ENCODE assay signal across 9 mouse cellular contexts in the genomic region with DNA sequence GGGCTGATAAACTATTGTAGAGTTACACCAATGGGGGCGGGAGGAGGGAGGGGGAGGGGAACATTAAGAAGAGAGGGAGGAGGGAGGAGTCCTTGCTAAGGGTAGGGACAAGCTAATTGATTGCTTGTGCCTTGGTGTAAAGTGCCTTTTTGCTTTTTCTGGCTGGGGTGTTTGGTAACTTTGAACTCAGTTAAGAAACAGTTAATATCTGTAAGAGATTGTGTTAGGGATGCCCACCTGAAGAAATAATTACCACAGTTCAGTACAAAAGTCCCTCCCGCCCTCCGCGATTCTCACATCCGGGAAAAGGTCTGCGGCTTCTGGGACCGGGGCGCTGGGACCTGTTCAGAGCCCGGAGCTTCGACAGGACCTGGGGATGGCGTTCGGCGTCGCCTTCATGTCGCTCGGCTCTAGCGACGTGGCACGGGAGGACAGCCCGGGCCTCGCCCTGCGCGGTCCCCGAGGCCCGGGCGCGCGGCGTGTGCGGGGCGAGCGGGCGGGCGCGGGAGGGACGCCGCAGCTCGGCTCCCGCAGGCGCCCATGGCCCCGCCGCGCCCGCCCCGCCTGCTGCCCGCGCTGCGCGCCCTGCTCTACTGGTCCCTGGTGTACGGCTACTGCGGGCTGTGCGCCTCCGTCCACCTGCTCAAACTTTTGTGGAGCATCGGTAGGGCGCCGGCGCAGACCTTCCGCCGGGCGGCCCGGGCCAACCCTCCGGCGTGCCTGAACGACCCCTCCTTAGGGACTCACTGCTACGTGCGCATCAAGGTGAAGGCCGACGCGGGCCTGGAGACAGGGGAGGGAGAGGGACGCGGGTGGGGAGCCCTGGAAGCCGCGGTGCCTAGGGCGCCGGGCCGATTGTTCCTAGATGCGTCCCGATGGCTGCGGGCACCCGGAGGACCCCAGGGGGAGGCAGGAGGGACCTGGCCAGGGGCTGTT. TPM values are rescaled to one million over a fixed set of nuclear protein-coding genes. Genes with fewer than 3 reads are reported as not detected.
DNase-seq lines count a peak whose midpoint lies in the region; ATAC-seq lines count a peak whose summit lies in the region.
"Had no signal": no experiment of that assay in that cellular context is flagged by ENCODE, and none has a peak within 500 bp of the region (broad histone marks: within the 10 kb centered on the region; RNA-seq: fewer than 3 reads in every experiment).

No protein-coding gene starts in this region.

- peak overlapping the region; percentile 64 for H3K4me3 ChIP-seq in heart, embryonic 11.5 days (ENCODE audit: low read depth, low read length)
- peak overlapping the region; percentile 66 for H3K4me3 ChIP-seq in limb, embryonic 10.5 days

- WGBS in heart, embryonic 11.5 days (ENCODE audit: insufficient replicate concordance): under 1% methylated on average over 69 of the region's 80 CpGs
- WGBS in limb, embryonic 10.5 days: under 1% methylated on average over 79 of the region's 80 CpGs

- H3K4me1 ChIP-seq in heart, embryonic 11.5 days (ENCODE audit: control insufficient read depth, insufficient read depth, low read length): no peaks in the 10 kb centered on the region
- peaks cover 15% of the 10 kb centered on the region for H3K4me1 ChIP-seq in limb, embryonic 10.5 days

- H3K4me2 ChIP-seq in heart, embryonic 11.5 days: peak overlapping the region; percentile 98

- H3K27ac ChIP-seq in heart, embryonic 11.5 days (ENCODE audit: low read depth, low read length): no peak overlapping the region
- H3K27ac ChIP-seq in limb, embryonic 10.5 days: peak overlapping the region; percentile 75
- H3K27ac ChIP-seq: macrophage had no signal

- H3K36me3 ChIP-seq in heart, embryonic 11.5 days (ENCODE audit: control insufficient read depth, insufficient read depth, low read length): no peaks in the 10 kb centered on the region
- H3K36me3 ChIP-seq in limb, embryonic 10.5 days: no peaks in the 10 kb centered on the region

- peaks cover 26% of the 10 kb centered on the region for H3K27me3 ChIP-seq in heart, embryonic 11.5 days (ENCODE audit: control insufficient read depth, insufficient read depth, low read length)
- H3K27me3 ChIP-seq in limb, embryonic 10.5 days (ENCODE audit: low read depth, poor library complexity, severe bottlenecking): peaks cover 63% of the 10 kb centered on the region

- ATAC-seq in heart, embryonic 11.5 days (replicated peaks; ENCODE audit: insufficient number of reproducible peaks, low FRiP score, low TSS enrichment): 0 out of 2 replicates have a peak, but pooled peaks have one; percentile 26

- no peaks in the 10 kb centered on the region for H3K9me3 ChIP-seq in heart, embryonic 11.5 days (replicated peaks; ENCODE audit: control insufficient read depth, low read length)
- H3K9me3 ChIP-seq in limb, embryonic 10.5 days (replicated peaks): no peaks in the 10 kb centered on the region

- peak overlapping the region; percentile 67 for H3K9ac ChIP-seq in heart, embryonic 11.5 days (ENCODE audit: low read depth, low read length)

- no peak for DNase-seq in heart, adult 11 months
- DNase-seq in T-cell, adult 2 months (ENCODE audit: low spot score): peak; percentile 7
- DNase-seq in embryo, embryonic 10.5 days (ENCODE audit: low spot score): peak; percentile 55
- peak; percentile 9 for DNase-seq in heart, postnatal 4 days
- DNase-seq in limb, embryonic 10.5 days (ENCODE audit: low spot score): peak; percentile 65
- DNase-seq in neural tube, embryonic 10.5 days (ENCODE audit: extremely low spot score, low spot score): peak; percentile 62
- DNase-seq in thymus, postnatal 14 days: peak; percentile 53

RNA-seq across cellular contexts. Expression of a gene that starts 0.7 kb away (rescaled TPM):
- 0.29 and 0.56 TPM in 2 replicates for polyA plus RNA-seq in heart, embryonic 11.5 days (2014; fragmentation: Nextera tagmentation; extraction: Ambion mirVana)
- under 1 TPM; 0.36 to 0.62 TPM for total RNA-seq in heart, postnatal 4 days (2021)
- 0.36 TPM in 2 replicates for polyA plus RNA-seq in limb, embryonic 10.5 days (2016; fragmentation: Nextera tagmentation; extraction: Ambion mirVana)
- polyA plus RNA-seq: macrophage had no signal

RNA-seq across cellular contexts. Expression of a gene that starts 28.1 kb away (rescaled TPM):
- polyA plus RNA-seq in heart, embryonic 11.5 days (2014; fragmentation: Nextera tagmentation; extraction: Ambion mirVana): not detected in 2 replicates
- total RNA-seq in heart, postnatal 4 days (2021): not detected
- not detected in 2 replicates for polyA plus RNA-seq in limb, embryonic 10.5 days (2016; fragmentation: Nextera tagmentation; extraction: Ambion mirVana)
- polyA plus RNA-seq: macrophage had no signal

RNA-seq across cellular contexts. Expression of a gene that starts 34.5 kb away (rescaled TPM):
- 3.6 and 4.2 TPM in 2 replicates for polyA plus RNA-seq in heart, embryonic 11.5 days (2014; fragmentation: Nextera tagmentation; extraction: Ambion mirVana)
- total RNA-seq in heart, postnatal 4 days (2021): 1 to 10 TPM; 6.3 to 6.8 TPM
- 3.0 and 4.0 TPM in 2 replicates for polyA plus RNA-seq in limb, embryonic 10.5 days (2016; fragmentation: Nextera tagmentation; extraction: Ambion mirVana)
